14 mouse cellular contexts compared by ENCODE assay signal in genomic region chr2:163564646-163565045, GRCm38 (mm10). TPM values are rescaled to one million over a fixed set of nuclear protein-coding genes. Genes with fewer than 3 reads are reported as not detected.
DNase-seq lines count a peak whose midpoint lies in the region; ATAC-seq and TF ChIP-seq lines count a peak whose summit lies in the region.
"Had no signal": no experiment of that assay in that cellular context is flagged by ENCODE, and none has a peak within 500 bp of the region (broad histone marks: within the 10 kb centered on the region; RNA-seq: fewer than 3 reads in every experiment).

No protein-coding gene starts in this region.

- H3K4me2 ChIP-seq in forebrain, embryonic 11.5 days (ENCODE audit: low read depth, low read length, severe bottlenecking): no peak overlapping the region
- no peak overlapping the region for H3K4me2 ChIP-seq in forebrain, postnatal 0 days (ENCODE audit: low read depth)
- H3K4me2 ChIP-seq: forebrain, embryonic 15.5 days; hindbrain, embryonic 15.5 days; neural tube, embryonic 13.5 days had no signal

- no peaks in the 10 kb centered on the region for H3K36me3 ChIP-seq in forebrain, embryonic 11.5 days (ENCODE audit: control insufficient read depth, insufficient read depth, low read length)
- no peaks in the 10 kb centered on the region for H3K36me3 ChIP-seq in forebrain, postnatal 0 days (ENCODE audit: insufficient read depth)
- H3K36me3 ChIP-seq: forebrain, embryonic 15.5 days; hindbrain, embryonic 15.5 days; neural tube, embryonic 13.5 days had no signal

- H3K4me3 ChIP-seq in forebrain, embryonic 11.5 days (ENCODE audit: low read depth, low read length): no peak overlapping the region
- no peak overlapping the region for H3K4me3 ChIP-seq in forebrain, postnatal 0 days (ENCODE audit: low read depth, low read length)
- H3K4me3 ChIP-seq: forebrain, embryonic 15.5 days; hindbrain, embryonic 15.5 days; neural tube, embryonic 13.5 days had no signal

- intact Hi-C loops in left cerebral cortex, postnatal 4 days (cut with DNase I): no loop called here

- peak; percentile 59 for DNase-seq in forebrain, embryonic 11.5 days (ENCODE audit: low spot score)
- no peak for DNase-seq in forebrain, postnatal 0 days
- peak; percentile 42 for DNase-seq in lung, postnatal 36 days
- no peak for DNase-seq in lung, adult 18-20 months
- DNase-seq in mesoderm, embryonic 11.5 days (ENCODE audit: low read depth, low spot score): peak; percentile 63
- no peak for DNase-seq in left cerebral cortex, postnatal 4 days
- DNase-seq in spleen, postnatal 4 days (ENCODE audit: low spot score in 2 of 2): no peak
- DNase-seq: cerebellum, postnatal 14 days; heart, adult 18-20 months; layer of hippocampus, postnatal 36 days had no signal

- no peaks in the 10 kb centered on the region for H3K27me3 ChIP-seq in forebrain, embryonic 11.5 days (ENCODE audit: control insufficient read depth, insufficient read depth, low read length)
- no peaks in the 10 kb centered on the region for H3K27me3 ChIP-seq in forebrain, postnatal 0 days (ENCODE audit: insufficient read depth, low read length)
- H3K27me3 ChIP-seq: forebrain, embryonic 15.5 days; hindbrain, embryonic 15.5 days; neural tube, embryonic 13.5 days had no signal

- WGBS in forebrain, embryonic 11.5 days: 34% methylated on average over 8 of the region's 8 CpGs
- WGBS in forebrain, postnatal 0 days: 26% methylated on average over 8 of the region's 8 CpGs

- no peak overlapping the region for H3K9ac ChIP-seq in forebrain, embryonic 11.5 days (ENCODE audit: low read length)
- H3K9ac ChIP-seq in forebrain, postnatal 0 days: no peak overlapping the region
- H3K9ac ChIP-seq: forebrain, embryonic 15.5 days; hindbrain, embryonic 15.5 days; neural tube, embryonic 13.5 days had no signal

- H3K27ac ChIP-seq in forebrain, embryonic 11.5 days (ENCODE audit: low read depth, low read length): no peak overlapping the region
- no peak overlapping the region for H3K27ac ChIP-seq in forebrain, postnatal 0 days (ENCODE audit: low read depth, low read length)
- H3K27ac ChIP-seq: forebrain, embryonic 15.5 days; hindbrain, embryonic 15.5 days; neural tube, embryonic 13.5 days had no signal

- TF ChIP-seq CTCF in forebrain, postnatal 0 days (IDR thresholded peaks at IDR 0.05; ENCODE audit: low read depth): no peak

- no peaks in the 10 kb centered on the region for H3K4me1 ChIP-seq in forebrain, embryonic 11.5 days (replicated peaks; ENCODE audit: control insufficient read depth, insufficient read depth, low read length)
- H3K4me1 ChIP-seq in forebrain, postnatal 0 days (ENCODE audit: insufficient read depth): no peaks in the 10 kb centered on the region
- H3K4me1 ChIP-seq: forebrain, embryonic 15.5 days had no signal

- ATAC-seq in forebrain, embryonic 11.5 days (replicated peaks; ENCODE audit: low FRiP score): no peak
- ATAC-seq in forebrain, postnatal 0 days: no peak
- ATAC-seq in common myeloid progenitor, adult 5-6 weeks (replicated peaks; ENCODE audit: low read depth, poor library complexity, severe bottlenecking): 0 out of 2 replicates have a peak, but pooled peaks have one; percentile 47
- ATAC-seq: forebrain, embryonic 15.5 days had no signal

- no peaks in the 10 kb centered on the region for H3K9me3 ChIP-seq in forebrain, embryonic 11.5 days (ENCODE audit: control insufficient read depth, low read length)
- H3K9me3 ChIP-seq in forebrain, postnatal 0 days (ENCODE audit: low read length): no peaks in the 10 kb centered on the region
- H3K9me3 ChIP-seq: forebrain, embryonic 15.5 days; hindbrain, embryonic 15.5 days; neural tube, embryonic 13.5 days had no signal

RNA-seq across cellular contexts. Expression of gene Ttpal, which starts 37.5 kb away (rescaled TPM):
- polyA plus RNA-seq in forebrain, embryonic 11.5 days (2014; fragmentation: Nextera tagmentation; extraction: Ambion mirVana): 43.5 and 45.4 TPM in 2 replicates
- total RNA-seq in forebrain, postnatal 0 days (2014; rRNA removed): 80.6 and 89.2 TPM in 2 replicates
- 23.5 and 32.1 TPM in 2 replicates for polyA plus RNA-seq in forebrain, postnatal 0 days (2015; fragmentation: Nextera tagmentation; extraction: Ambion mirVana)
- 7.7 and 10.6 TPM in 2 replicates for total RNA-seq in common myeloid progenitor, adult 5-6 weeks (2017)
- 10 to 100 TPM; 40.1 to 46.8 TPM for total RNA-seq in left cerebral cortex, postnatal 4 days (2021)

RNA-seq across cellular contexts. Expression of gene Hnf4a, which starts 58.0 kb away (rescaled TPM):
- polyA plus RNA-seq in forebrain, embryonic 11.5 days (2014; fragmentation: Nextera tagmentation; extraction: Ambion mirVana): not detected in 2 replicates
- not detected in 2 replicates for total RNA-seq in forebrain, postnatal 0 days (2014; rRNA removed)
- polyA plus RNA-seq in forebrain, postnatal 0 days (2015; fragmentation: Nextera tagmentation; extraction: Ambion mirVana): not detected in 2 replicates
- total RNA-seq in common myeloid progenitor, adult 5-6 weeks (2017): 4.1 and 6.1 TPM in 2 replicates
- total RNA-seq in left cerebral cortex, postnatal 4 days (2021): not detected
- total RNA-seq: heart, adult 18-20 months; layer of hippocampus, postnatal 36 days had no signal
- polyA plus RNA-seq: forebrain, embryonic 15.5 days; neural tube, embryonic 13.5 days had no signal

Comparison
In these comparisons a context has a peak if more than half of its experiments do, and no peak if none do; other contexts are left out.
1. DNase-seq: peak in forebrain, embryonic 11.5 days (single experiment), lung, postnatal 36 days (single experiment) and mesoderm, embryonic 11.5 days (single experiment); none in forebrain, postnatal 0 days (single experiment), lung, adult 18-20 months (0 of 2), left cerebral cortex, postnatal 4 days (single experiment) and spleen, postnatal 4 days (0 of 2).